Mouse (Mus musculus): ENCODE results near the gene Erlec1. TPM values are rescaled to one million over a fixed set of nuclear protein-coding genes. Genes with fewer than 3 reads are reported as not detected.

Erlec1 gene
- polyA plus RNA-seq (2014; fragmentation: Illumina TruSeq; extraction: RNeasy Lipid Tissue Mini Kit (QIAGEN cat#74804)): 288 TPM

DNA sequence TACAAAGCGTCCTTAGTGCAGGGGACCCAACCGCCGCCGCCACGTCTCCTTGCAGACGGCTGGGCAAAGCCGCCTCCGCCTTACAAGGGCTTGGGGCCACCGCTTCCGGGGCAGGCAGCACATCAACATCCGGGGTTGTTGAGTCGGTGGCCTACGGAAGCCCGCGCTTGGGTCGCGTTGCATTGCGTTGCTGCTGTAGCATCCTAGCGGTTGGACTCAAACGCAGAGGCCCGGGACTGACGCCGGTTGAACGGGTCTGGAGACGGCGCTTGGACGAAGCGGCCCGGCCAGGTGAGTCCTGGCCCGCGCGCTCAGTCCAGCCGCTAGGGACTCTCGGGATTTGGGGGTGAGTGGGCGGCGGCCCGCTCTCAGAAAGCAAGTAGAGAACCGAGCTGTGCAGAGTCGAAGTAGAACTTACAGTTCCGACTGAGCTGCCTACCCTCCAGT is at the start of gene Erlec1:
Erlec1 (minus strand) TSS at position 57 of the 447 bp plus-strand sequence.

DNA sequence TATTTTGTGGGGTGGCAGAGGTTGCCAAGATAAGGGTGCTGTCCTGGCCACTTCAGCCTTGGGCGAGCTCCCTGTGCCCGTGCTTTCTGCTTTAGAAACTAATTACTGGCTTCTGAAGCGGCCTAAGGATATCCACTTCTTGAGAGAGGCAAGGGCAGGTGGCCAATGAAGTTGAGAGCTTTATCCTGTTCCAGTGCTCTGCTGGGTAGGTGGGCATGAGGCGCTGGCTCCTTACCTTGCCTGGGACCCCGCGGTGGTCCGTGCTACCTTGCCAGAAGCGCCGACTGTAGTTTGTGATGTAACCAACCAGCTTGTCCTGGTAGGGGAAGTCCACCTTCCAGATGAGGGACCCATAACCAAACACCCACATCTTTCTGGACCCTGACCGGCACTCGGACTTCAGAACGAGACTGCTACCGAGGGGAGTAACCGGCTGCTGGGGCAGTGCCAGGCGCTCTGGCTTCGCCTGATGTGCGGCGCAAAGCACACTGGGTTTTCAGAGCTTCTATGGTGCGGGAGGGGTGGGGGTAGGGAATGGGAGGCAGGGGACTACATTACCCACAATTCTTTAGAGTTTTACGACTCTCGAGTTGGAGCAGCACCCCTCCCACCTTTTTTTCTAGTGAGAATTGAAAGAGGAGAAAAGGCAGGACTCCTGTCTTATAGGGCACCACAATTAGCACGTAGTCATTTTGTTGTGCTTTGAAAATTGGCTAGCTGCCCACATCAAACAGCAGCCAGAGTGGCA is 31.9 kb upstream of the Erlec1 start, which contains the start of gene Chac2:
Chac2 (minus strand) TSS at position 474 of the 748 bp plus-strand sequence.

DNA sequence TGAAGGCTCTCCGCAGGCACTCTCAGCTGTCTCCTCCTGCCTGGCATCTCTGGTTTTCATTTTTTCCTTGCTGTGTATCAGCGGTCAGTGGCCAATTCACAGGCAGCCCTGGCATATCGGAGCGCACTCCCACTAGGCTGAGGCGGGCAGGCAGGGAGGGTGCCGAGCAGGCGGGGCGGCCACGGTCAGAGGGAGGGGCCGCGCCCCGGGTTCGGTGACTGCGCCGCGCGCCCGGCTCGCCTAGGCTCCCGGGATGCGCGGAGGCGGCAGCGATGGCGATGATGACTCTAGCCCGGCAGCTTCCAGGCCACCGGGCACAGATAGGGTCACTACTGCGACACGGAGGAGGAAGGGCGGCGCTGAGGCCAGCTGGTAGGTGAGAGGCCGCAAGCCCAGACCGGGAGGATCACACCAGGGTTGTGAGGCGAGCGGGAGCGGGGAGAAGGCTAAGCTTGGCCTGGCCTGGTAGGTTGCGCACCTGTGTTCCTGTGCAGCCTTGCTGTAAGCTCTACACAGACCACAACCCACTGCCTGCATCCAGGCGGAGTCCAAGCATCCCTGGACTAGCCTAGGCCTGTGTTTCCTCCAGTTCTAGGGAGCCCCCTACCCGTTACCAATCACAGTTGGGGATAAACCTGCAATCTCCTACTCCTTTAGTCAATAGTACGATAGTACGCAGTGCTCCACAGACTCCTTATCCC is 68.8 kb downstream of the Erlec1 start, which contains the start of the genes Gpr75 and Asb3:
Gpr75 (plus strand) TSS at position 188 of the 701 bp plus-strand sequence.
Asb3 (plus strand) TSS at position 246 of the 701 bp plus-strand sequence.

Other genes with a start within 250 kb of the Erlec1 start
- 143 TPM for gene Psme4, start 182.6 kb downstream of the Erlec1 start, polyA plus RNA-seq (2014; fragmentation: Illumina TruSeq; extraction: RNeasy Lipid Tissue Mini Kit (QIAGEN cat#74804))
- gene Gpr75, start 69.0 kb downstream of the Erlec1 start, polyA plus RNA-seq (2014; fragmentation: Illumina TruSeq; extraction: RNeasy Lipid Tissue Mini Kit (QIAGEN cat#74804)): 0.29 TPM
- gene Asb3, start 68.9 kb downstream of the Erlec1 start, polyA plus RNA-seq (2014; fragmentation: Illumina TruSeq; extraction: RNeasy Lipid Tissue Mini Kit (QIAGEN cat#74804)): 55.0 TPM
- 58.2 TPM for gene Chac2, start 32.0 kb upstream of the Erlec1 start, polyA plus RNA-seq (2014; fragmentation: Illumina TruSeq; extraction: RNeasy Lipid Tissue Mini Kit (QIAGEN cat#74804))
- gene Gm17332, start 228.1 kb upstream of the Erlec1 start, polyA plus RNA-seq (2014; fragmentation: Illumina TruSeq; extraction: RNeasy Lipid Tissue Mini Kit (QIAGEN cat#74804)): not detected